Mouse (Mus musculus) stomach, postnatal 0 days (tissue): ENCODE measurements around the gene Add2.

Experiments
- CTCF ChIP-seq: IDR thresholded peaks from 2 replicates; pipeline ENCODE4 v1.5.1; 2016; ENCODE audit warnings: antibody characterized with exemption, low read depth, mild to moderate bottlenecking, moderate library complexity
- EP300 ChIP-seq: optimal IDR thresholded peaks from 2 replicates; pipeline ENCODE3; 2016; ENCODE audit warnings: antibody characterized with exemption

DNA sequence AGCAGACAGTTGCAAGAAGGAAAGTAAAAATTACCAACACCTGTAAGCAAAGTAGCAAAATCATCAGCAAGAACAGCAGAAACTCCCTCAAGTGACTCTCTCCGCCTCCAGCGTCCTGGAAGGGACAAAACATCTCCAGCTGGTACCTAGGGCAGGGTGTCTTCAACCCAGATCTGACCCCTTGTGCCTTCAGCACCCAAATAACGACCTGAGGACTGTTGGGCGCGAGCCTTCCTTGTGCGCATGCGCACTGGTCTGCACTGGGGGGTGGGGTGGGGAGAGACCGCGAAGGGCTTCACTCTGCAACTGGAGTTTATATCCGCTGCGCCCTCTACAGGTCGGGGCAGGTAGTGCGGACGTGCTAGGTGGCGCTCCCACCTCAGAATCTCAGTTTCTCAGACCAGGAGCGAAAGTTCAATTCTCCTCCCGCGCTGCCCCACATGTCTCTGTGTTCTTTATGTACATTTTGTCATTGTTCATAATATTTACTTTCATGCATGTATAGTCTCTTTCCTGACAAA is 25.0 kb upstream of the Add2 start:
- TF ChIP-seq CTCF: peak; percentile 63
- TF ChIP-seq EP300: no peak
